Mouse (Mus musculus) A20 (cell line): ENCODE measurements around the gene Esr2.
"Not testable (repeated sequence)": the region's sequence is repeated elsewhere in the genome, so short reads cannot be mapped to it uniquely, and the experiment has no call there.

Source experiments
- DNase-seq: peaks from one replicate; pipeline ENCODE4 v3.0.0-alpha.2; 2011; ENCODE audit warnings: low read depth, low spot score

Gene Esr2

GRCm38 (mm10) chr12:76165641-76166040 lies 11.4 kb downstream of the Esr2 start:
- DNase-seq: no peak

- not testable (repeated sequence) for DNase-seq
Measured at GRCm38 (mm10) chr12:76152389-76152788, 24.7 kb downstream of the Esr2 start.

- no peak for DNase-seq
Measured at GRCm38 (mm10) chr12:76136701-76137100, 40.4 kb downstream of the Esr2 start.

GRCm38 (mm10) chr12:76133081-76133480 lies 44.0 kb downstream of the Esr2 start:
- peak; percentile 22 for DNase-seq

- no peak for DNase-seq
Measured at GRCm38 (mm10) chr12:76132591-76132990, 44.5 kb downstream of the Esr2 start.

GRCm38 (mm10) chr12:76130891-76131290 lies 46.2 kb downstream of the Esr2 start:
- no peak for DNase-seq

- DNase-seq: peak; percentile 60
Measured at GRCm38 (mm10) chr12:76130281-76130680, 46.8 kb downstream of the Esr2 start.

- DNase-seq: no peak
Measured at GRCm38 (mm10) chr12:76128831-76129230, 48.2 kb downstream of the Esr2 start.

GRCm38 (mm10) chr12:76128306-76128705 lies 48.8 kb downstream of the Esr2 start:
- no peak for DNase-seq

GRCm38 (mm10) chr12:76123223-76123622 lies 53.8 kb downstream of the Esr2 start:
- peak; percentile 71 for DNase-seq

GRCm38 (mm10) chr12:76117632-76118153 lies 59.4 kb downstream of the Esr2 start:
- no peak for DNase-seq

GRCm38 (mm10) chr12:76116577-76116976 lies 60.5 kb downstream of the Esr2 start:
- no peak for DNase-seq

GRCm38 (mm10) chr12:76111046-76111445 lies 66.0 kb downstream of the Esr2 start:
- DNase-seq: no peak

- no peak for DNase-seq
Measured at GRCm38 (mm10) chr12:76109646-76110405, 67.2 kb downstream of the Esr2 start.

GRCm38 (mm10) chr12:76104596-76105351 lies 72.3 kb downstream of the Esr2 start:
- DNase-seq: no peak

- no peak for DNase-seq
Measured at GRCm38 (mm10) chr12:76102621-76103020, 74.4 kb downstream of the Esr2 start.

- no peak for DNase-seq
Measured at GRCm38 (mm10) chr12:76095117-76096035, 81.7 kb downstream of the Esr2 start.

GRCm38 (mm10) chr12:76093613-76094588 lies 83.2 kb downstream of the Esr2 start:
- no peak for DNase-seq

- DNase-seq: no peak
Measured at GRCm38 (mm10) chr12:76092789-76093466, 84.1 kb downstream of the Esr2 start.

- peak; percentile 85 for DNase-seq
Measured at GRCm38 (mm10) chr12:76087025-76087424, 90.0 kb downstream of the Esr2 start.
